Mouse (Mus musculus): ENCODE measurements at regions not wholly inside any gene's neighbourhood (a gene's known extent, or its start where the extent isn't known, plus 50 kb on each side); places are given as distances from the start of the nearest gene placed in this dataset.
"Not testable (repeated sequence)": the region's sequence is repeated elsewhere in the genome, so short reads cannot be mapped to it uniquely, and the experiment has no call there.

GRCm38 (mm10) chr13:72541706-72542105 lies 86.9 kb upstream of the Irx2 start:
- no peak for DNase-seq (ENCODE audit: low read depth, low spot score)

GRCm38 (mm10) chr13:72557951-72558350 lies 70.7 kb upstream of the Irx2 start:
- DNase-seq (ENCODE audit: low read depth, low spot score) = no peak

- DNase-seq (ENCODE audit: low read depth, low spot score) = peak; percentile 4
These were observed 56.7 kb upstream of the Irx2 start for GRCm38 (mm10) chr13:72571871-72572270.

GRCm38 (mm10) chr13:72572846-72573245 lies 55.8 kb upstream of the Irx2 start:
- DNase-seq (ENCODE audit: low read depth, low spot score) = no peak

GRCm38 (mm10) chr13:72574126-72574525 lies 54.5 kb upstream of the Irx2 start:
- DNase-seq (ENCODE audit: low read depth, low spot score) = not testable (repeated sequence)

- DNase-seq (ENCODE audit: low read depth, low spot score) = no peak
These were observed 52.1 kb upstream of the Irx2 start for GRCm38 (mm10) chr13:72576485-72576884.

- DNase-seq (ENCODE audit: low read depth, low spot score) = no peak
These were observed 50.2 kb upstream of the Irx2 start for GRCm38 (mm10) chr13:72578416-72578815.

Measured in embryo, embryonic 11.5 days (tissue).